Mouse (Mus musculus): Measurements from ENCODE around the gene Pink1.
"Not testable (repeated sequence)": the region's sequence is repeated elsewhere in the genome, so short reads cannot be mapped to it uniquely, and the experiment has no call there.

Gene Pink1

GRCm38 (mm10) chr4:138343341-138343837, 17.3 kb upstream of the Pink1 start:
- in situ Hi-C loops (cut with MboI, MseI) = no loop called here

- in situ Hi-C loops (cut with MboI, MseI) = no loop called here
These were observed 16.7 kb upstream of the Pink1 start for GRCm38 (mm10) chr4:138342778-138343177.

DNA sequence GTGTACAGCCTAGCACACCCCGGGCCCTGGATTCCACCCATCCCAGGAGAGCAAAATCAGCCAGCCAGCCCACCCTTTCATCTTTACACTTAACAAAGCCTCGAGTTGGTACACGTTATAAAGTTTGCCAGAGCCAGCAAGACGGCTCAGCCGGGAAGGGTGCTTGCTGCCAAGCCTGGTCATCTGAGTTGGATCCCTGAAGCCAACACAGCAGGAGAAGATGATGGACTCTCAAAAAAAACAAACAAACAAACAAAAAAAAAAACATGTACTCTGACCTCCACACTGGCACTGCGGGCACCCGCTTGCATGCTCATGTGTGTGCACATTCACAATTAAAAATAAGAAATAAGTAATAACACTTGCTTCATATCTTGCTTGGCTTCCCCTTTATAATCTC, 15.9 kb upstream of the Pink1 start:
- in situ Hi-C loops (cut with MboI, MseI) = no loop called here

GRCm38 (mm10) chr4:138341393-138341792, 15.3 kb upstream of the Pink1 start:
- in situ Hi-C loops (cut with MboI, MseI) = no loop called here

GRCm38 (mm10) chr4:138339963-138340362, 13.9 kb upstream of the Pink1 start:
- in situ Hi-C loops (cut with MboI, MseI) = no loop called here

DNA sequence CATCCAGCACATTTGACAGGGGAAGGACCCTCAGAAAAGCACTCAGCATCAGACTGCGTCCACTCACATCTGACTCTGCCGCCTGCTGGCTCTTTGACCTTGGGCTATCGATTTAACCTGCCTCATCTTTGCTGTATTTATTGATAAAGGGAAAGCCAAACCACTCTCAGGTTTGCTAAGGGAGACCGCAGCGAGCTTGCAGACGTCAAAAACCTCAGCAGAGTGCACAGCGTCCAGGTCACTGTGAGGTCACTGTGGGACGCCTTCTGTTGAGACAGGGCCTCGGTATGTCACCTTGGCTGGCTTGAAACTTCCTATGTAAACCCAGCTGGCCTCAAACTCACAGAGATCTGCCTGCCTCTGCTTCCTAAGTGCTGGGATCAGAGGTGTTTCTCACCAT, 11.2 kb upstream of the Pink1 start:
- in situ Hi-C loops (cut with MboI, MseI) = no loop called here

DNA sequence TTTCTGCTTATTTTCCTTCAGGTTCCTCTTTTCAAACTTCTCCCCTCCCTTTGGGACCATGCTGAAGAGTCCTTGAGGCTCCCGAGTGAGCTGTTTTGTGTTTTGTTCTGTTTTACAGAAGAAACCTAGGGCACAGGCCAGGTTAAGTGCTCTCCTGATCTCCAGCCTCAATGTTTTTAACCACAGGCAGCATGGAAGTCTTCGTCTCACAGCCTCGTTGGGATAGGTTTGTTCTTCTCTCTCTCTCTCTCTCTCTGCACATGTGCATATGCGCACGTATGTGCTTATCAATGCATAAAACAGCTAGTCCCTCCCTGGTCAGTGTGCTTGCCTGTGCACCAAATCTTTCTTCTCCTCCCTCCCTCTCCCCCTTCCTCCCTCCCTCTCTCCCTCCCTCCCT, 10.8 kb upstream of the Pink1 start:
- in situ Hi-C loops (cut with MboI, MseI) = no loop called here

DNA sequence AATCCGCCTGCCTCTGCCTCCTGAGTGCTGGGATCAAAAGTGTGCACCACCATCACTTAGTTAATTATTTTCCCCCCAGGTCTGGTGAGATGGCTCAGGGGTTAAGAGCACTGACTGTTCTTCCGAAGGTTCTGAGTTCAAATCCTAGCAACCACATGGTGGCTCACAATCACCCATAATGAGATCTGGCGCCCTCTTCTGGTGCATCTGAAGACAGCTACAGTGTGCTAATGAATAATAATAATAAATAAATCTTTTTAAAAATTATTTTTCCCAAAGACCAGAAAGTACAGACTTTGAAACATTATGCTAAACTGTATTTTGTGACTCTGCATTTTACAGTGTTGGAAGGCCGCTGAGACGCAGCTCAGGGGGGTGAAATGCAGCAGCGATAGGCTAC, 9.5 kb upstream of the Pink1 start:
- in situ Hi-C loops (cut with MboI, MseI) = no loop called here

- in situ Hi-C loops (cut with MboI, MseI) = no loop called here
These were observed 8.9 kb upstream of the Pink1 start for GRCm38 (mm10) chr4:138335036-138335435.

- in situ Hi-C loops (cut with MboI, MseI) = no loop called here
These were observed 7.0 kb upstream of the Pink1 start for GRCm38 (mm10) chr4:138333135-138333534.

- in situ Hi-C loops (cut with MboI, MseI) = no loop called here
These were observed 5.5 kb upstream of the Pink1 start for GRCm38 (mm10) chr4:138331647-138332046.

DNA sequence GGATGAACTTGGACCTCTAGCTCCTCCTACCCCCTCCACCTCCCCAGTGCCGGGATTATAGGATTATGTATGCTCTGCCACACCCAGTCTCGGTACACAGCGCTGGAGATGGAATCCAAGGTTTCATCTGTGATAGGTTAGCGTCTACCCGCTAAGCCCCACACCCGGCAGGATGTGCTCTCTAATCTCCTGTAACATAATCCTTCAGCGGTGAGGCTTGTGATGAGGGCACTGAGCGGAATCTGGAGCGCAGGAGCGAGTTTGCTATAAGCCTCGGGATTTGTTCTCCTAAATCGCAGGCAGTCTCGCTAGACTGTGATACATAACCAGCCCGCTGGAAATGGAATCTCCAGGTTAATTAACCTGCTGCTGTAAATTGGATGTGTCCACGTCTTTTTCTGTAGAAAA, 4.2 kb upstream of the Pink1 start:
- in situ Hi-C loops (cut with MboI, MseI) = no loop called here

DNA sequence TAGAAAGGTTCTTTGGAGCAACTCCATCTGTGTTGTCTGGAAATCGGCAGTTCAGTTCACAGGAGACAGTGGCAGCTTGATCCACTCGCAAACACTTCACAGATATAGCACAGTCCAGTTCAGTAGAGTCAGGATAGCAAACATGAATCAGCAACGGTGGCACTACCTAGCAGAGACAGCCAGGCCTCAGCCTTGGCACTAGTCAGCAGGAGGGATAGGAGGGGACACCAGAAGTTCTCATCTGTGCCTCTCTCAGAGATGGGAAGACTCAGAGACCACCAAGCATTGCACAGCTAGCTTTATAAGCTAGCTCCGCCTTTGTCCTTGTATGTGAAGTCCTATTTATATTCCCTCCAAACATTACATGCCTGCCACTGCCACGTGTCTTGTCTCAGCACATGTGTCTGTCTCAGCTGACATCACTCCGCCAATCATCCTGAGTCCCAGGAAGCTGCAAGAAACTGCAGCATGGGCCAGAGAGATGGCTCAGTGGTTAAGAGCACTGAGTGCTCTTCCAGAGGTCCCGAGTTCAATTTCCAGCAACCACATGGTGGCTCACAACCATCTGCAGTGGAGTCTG, 1.9 kb upstream of the Pink1 start:
- in situ Hi-C loops (cut with MboI, MseI) = no loop called here

DNA sequence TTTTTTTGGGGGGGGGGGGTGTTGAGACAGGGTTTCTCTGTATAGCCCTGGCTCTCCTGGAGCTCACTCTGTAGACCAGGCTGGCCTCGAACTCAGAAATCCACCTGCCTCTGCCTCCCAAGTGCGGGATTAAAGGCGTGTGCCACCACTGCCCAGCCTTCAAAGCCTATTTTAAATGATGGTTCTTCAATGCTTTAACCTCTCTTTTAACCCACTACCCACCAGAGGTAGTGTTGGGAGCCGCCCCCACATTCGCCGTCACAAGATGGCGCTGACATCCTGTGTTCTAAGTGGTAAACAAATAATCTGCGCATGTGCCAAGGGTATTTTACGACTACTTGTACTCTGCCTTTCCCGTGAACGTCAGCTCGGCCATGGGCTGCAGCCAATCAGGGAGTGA, 1.0 kb upstream of the Pink1 start:
- in situ Hi-C loops (cut with MboI, MseI) = not testable (repeated sequence)

- in situ Hi-C loops (cut with MboI, MseI) = no loop called here
These were observed 536 bp downstream of the Pink1 start for GRCm38 (mm10) chr4:138325466-138326076.

GRCm38 (mm10) chr4:138324451-138324850, 1.7 kb downstream of the Pink1 start:
- in situ Hi-C loops (cut with MboI, MseI) = no loop called here

- in situ Hi-C loops (cut with MboI, MseI) = no loop called here
These were observed 2.4 kb downstream of the Pink1 start for GRCm38 (mm10) chr4:138323753-138324152.

- in situ Hi-C loops (cut with MboI, MseI) = no loop called here
These were observed 3.4 kb downstream of the Pink1 start for GRCm38 (mm10) chr4:138322692-138323091.

DNA sequence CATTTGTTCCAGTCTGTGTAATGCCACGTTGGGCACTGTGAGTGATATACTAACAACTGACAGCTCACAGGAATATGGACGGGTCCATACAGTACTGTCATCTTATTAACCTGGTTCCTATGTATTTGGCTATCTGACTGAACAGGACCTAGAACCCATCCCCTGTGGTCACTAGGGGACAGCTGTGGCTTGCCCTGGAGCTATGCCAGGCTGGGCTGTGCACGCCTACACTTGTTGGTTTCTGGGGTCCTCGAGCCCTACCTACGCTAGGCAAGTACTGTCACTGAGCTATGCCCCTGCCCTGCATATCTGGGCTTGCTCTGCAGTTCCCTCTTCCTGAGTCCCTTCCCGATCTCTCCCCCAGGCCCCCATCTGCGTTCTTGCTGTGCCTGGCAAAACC, 4.6 kb downstream of the Pink1 start:
- in situ Hi-C loops (cut with MboI, MseI) = no loop called here

GRCm38 (mm10) chr4:138320711-138321110, 5.4 kb downstream of the Pink1 start:
- in situ Hi-C loops (cut with MboI, MseI) = no loop called here

DNA sequence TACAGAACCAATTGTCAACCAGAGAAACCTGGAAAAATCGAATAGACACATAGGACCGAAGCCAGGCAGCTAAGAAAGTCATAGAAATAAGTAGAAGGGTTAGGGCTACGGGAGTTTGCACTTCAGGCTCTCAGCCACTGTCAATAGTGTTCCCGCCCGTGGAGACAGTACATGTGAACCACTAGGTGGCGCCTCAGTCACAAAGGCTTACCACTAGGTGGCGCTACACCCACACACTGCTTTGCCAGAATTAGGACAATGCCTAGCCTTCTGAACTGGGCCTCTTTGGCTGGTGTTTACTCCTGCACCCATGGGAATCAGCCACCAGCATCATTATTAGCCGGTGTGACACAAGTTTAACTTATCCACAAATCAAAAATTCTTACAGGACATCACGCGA, 6.6 kb downstream of the Pink1 start:
- in situ Hi-C loops (cut with MboI, MseI) = loop anchor here (5.0 to 10.0 kb wide), 3 partner anchors 113 to 653 kb away; partner anchors contain the start of genes Mul1 (in 1 of the 2), Pla2g5 (in 1 of the 2) and Tmco4 (in 1 of the 2)

DNA sequence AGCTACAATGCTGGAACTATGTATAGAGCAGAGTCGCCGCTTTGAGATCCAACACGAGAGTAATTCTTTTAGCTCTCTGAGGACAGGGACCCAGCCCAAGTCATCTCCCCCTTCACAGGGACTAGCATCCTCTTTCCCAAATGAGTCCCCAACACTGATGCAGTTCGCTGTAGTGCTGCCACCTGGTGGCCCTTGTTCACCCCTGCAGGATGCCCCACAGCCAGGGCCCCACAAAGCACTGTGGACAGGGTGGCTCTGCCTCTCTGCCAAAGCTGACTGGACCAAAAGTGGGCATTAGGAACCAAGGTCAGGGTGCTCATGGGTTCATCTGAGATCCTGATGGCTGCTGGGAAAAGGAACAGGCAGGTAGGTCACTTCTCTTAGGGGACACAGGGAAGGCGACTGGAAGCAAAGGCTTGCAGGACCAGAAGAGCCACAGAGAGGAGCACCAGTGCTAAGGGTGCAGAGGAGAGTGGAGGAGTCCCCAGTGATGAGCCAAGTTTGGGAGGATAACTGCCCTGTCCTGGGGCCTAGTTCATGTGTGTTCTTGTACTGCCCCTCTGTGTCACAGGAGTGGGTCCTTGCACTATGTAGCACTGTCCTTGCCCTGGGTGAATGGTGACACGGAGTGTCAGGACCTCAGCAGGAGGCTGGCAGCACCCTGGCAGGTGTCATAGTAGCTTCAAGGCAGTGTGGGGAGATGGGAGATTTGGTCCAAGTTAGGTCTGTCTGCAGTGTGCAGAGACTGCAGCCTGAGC, 7.4 kb downstream of the Pink1 start:
- in situ Hi-C loops (cut with MboI, MseI) = loop anchor here (5.0 to 10.0 kb wide), 3 partner anchors 114 to 654 kb away; partner anchors contain the start of genes Mul1 (in 1 of the 2), Pla2g5 (in 1 of the 2) and Tmco4 (in 1 of the 2)

All from T-helper 17 cell (primary cell).